Mouse (Mus musculus): ENCODE data around the gene Atpif1. TPM values are rescaled to one million over a fixed set of nuclear protein-coding genes. Genes with fewer than 3 reads are reported as not detected.

Gene Atpif1
- polyA plus RNA-seq, 1 experiment from 2014 or later: 996 TPM

- peak overlapping the region; percentile 70 for H3K4me3 ChIP-seq (ENCODE audit: low read depth, low read length)
- no peaks in the 10 kb centered on the region for H3K27me3 ChIP-seq (replicated peaks; ENCODE audit: control insufficient read depth, insufficient read depth, low read length)
- H3K9ac ChIP-seq (ENCODE audit: low read depth, low read length): peak overlapping the region; percentile 89
- 15% methylated on average over 5 of the region's 5 CpGs for WGBS
- DNase-seq (ENCODE audit: low spot score): peak; percentile 25
- peak overlapping the region; percentile 92 for H3K4me2 ChIP-seq (ENCODE audit: low read depth, low read length)
- peak; percentile 19; the same call in 1 of the 2 replicates for ATAC-seq (ENCODE audit: low read depth)
- H3K4me1 ChIP-seq (ENCODE audit: control insufficient read depth, insufficient read depth, low read length): peaks cover 14% of the 10 kb centered on the region
- peaks cover 24% of the 10 kb centered on the region for H3K36me3 ChIP-seq (ENCODE audit: control insufficient read depth, insufficient read depth, low read length)
- no peaks in the 10 kb centered on the region for H3K9me3 ChIP-seq (ENCODE audit: control insufficient read depth, low read length)
- H3K27ac ChIP-seq (replicated peaks; ENCODE audit: low read depth, low read length): peak overlapping the region; percentile 94
These were observed 963 bp downstream of the Atpif1 start for GRCm38 (mm10) chr4:132532496-132532895.

DNA sequence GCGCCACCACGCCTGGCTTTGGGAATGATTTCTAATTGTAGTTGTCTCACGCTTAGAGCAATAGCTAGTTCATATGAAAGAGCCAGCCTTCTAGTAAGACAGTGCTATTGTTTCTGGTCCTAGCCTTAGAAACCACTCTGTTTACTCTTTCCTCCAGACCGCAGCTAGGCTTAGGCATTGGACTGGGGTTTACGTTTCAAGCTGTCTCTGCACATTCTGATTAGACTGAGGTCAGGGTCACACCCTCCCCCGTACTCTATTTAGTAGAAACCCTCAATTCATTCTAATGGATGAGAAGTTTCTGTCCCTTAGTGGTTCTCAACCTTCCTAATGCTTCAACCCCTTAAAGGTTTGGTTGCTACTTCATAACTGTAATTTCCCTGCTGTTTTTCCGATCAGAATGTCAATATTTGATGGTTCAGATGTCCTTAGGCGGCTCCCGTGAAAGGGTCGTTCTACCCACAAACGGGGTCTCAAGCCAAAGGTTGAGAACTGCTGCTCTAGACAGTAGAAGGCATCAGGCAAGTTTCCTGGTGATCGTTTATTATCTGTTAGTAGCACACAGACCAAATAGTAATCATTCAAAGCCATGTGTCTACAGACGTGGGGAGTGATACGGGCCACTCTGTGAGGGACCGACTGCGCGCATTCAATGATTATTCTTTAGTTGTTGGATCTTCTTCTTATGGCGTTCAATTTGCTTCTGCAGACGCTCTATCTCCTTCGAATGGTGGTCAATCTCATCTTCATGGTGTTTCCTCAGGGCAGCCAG lies 3.2 kb downstream of the Atpif1 start:
- Histone ChIP-seq H3K4me2 (ENCODE audit: low read depth, low read length) (no peak overlapping the region), H3K4me3 (ENCODE audit: low read depth, low read length) (no peak overlapping the region), H3K27me3 (replicated peaks; ENCODE audit: control insufficient read depth, insufficient read depth, low read length) (no peaks in the 10 kb centered on the region), H3K9ac (ENCODE audit: low read depth, low read length) (no peak overlapping the region), H3K4me1 (ENCODE audit: control insufficient read depth, insufficient read depth, low read length) (peaks cover 7% of the 10 kb centered on the region; the same call in 1 of the 2 replicates), H3K36me3 (ENCODE audit: control insufficient read depth, insufficient read depth, low read length) (peaks cover 24% of the 10 kb centered on the region), H3K9me3 (ENCODE audit: control insufficient read depth, low read length) (no peaks in the 10 kb centered on the region), H3K27ac (replicated peaks; ENCODE audit: low read depth, low read length) (no peak overlapping the region)
- ATAC-seq (ENCODE audit: low read depth) (no peak), DNase-seq (ENCODE audit: low spot score) (no peak)
- 94% methylated on average over 20 of the region's 20 CpGs for WGBS

GRCm38 (mm10) chr4:132529344-132529743 lies 4.1 kb downstream of the Atpif1 start:
- DNase-seq (ENCODE audit: low spot score) (no peak), ATAC-seq (ENCODE audit: low read depth) (no peak)
- Histone ChIP-seq H3K4me3 (ENCODE audit: low read depth, low read length) (no peak overlapping the region), H3K4me1 (ENCODE audit: control insufficient read depth, insufficient read depth, low read length) (peaks cover 11% of the 10 kb centered on the region), H3K27me3 (replicated peaks; ENCODE audit: control insufficient read depth, insufficient read depth, low read length) (no peaks in the 10 kb centered on the region), H3K36me3 (ENCODE audit: control insufficient read depth, insufficient read depth, low read length) (peaks cover 24% of the 10 kb centered on the region), H3K27ac (replicated peaks; ENCODE audit: low read depth, low read length) (no peak overlapping the region), H3K9ac (ENCODE audit: low read depth, low read length) (no peak overlapping the region), H3K4me2 (ENCODE audit: low read depth, low read length) (no peak overlapping the region), H3K9me3 (ENCODE audit: control insufficient read depth, low read length) (no peaks in the 10 kb centered on the region)
- WGBS: 83% methylated on average over 4 of the region's 4 CpGs

- WGBS: 86% methylated on average over 8 of the region's 8 CpGs
- H3K4me3 ChIP-seq (ENCODE audit: low read depth, low read length): no peak overlapping the region
- H3K9ac ChIP-seq (ENCODE audit: low read depth, low read length): no peak overlapping the region
- peaks cover 24% of the 10 kb centered on the region for H3K36me3 ChIP-seq (ENCODE audit: control insufficient read depth, insufficient read depth, low read length)
- H3K9me3 ChIP-seq (ENCODE audit: control insufficient read depth, low read length): no peaks in the 10 kb centered on the region
- H3K27me3 ChIP-seq (replicated peaks; ENCODE audit: control insufficient read depth, insufficient read depth, low read length): no peaks in the 10 kb centered on the region
- H3K27ac ChIP-seq (replicated peaks; ENCODE audit: low read depth, low read length): no peak overlapping the region
- ATAC-seq (ENCODE audit: low read depth) (no peak), DNase-seq (ENCODE audit: low spot score) (peak; percentile 23)
- H3K4me2 ChIP-seq (ENCODE audit: low read depth, low read length): no peak overlapping the region
- peaks cover 12% of the 10 kb centered on the region for H3K4me1 ChIP-seq (ENCODE audit: control insufficient read depth, insufficient read depth, low read length)
These were observed 5.4 kb downstream of the Atpif1 start for GRCm38 (mm10) chr4:132527917-132528522.

GRCm38 (mm10) chr4:132526678-132527077 lies 6.8 kb downstream of the Atpif1 start:
- peaks cover 22% of the 10 kb centered on the region for H3K36me3 ChIP-seq (ENCODE audit: control insufficient read depth, insufficient read depth, low read length)
- DNase-seq (ENCODE audit: low spot score): no peak

GRCm38 (mm10) chr4:132524808-132525207 lies 8.7 kb downstream of the Atpif1 start:
- peaks cover 7% of the 10 kb centered on the region for H3K4me1 ChIP-seq (ENCODE audit: control insufficient read depth, insufficient read depth, low read length)
- no peak overlapping the region for H3K4me3 ChIP-seq (ENCODE audit: low read depth, low read length)
- H3K9me3 ChIP-seq (ENCODE audit: control insufficient read depth, low read length): no peaks in the 10 kb centered on the region
- no peaks in the 10 kb centered on the region for H3K27me3 ChIP-seq (replicated peaks; ENCODE audit: control insufficient read depth, insufficient read depth, low read length)
- H3K36me3 ChIP-seq (ENCODE audit: control insufficient read depth, insufficient read depth, low read length): peaks cover 5% of the 10 kb centered on the region
- ATAC-seq (ENCODE audit: low read depth): 0 out of 2 replicates have a peak, but pooled peaks have one; percentile 34
- H3K27ac ChIP-seq (replicated peaks; ENCODE audit: low read depth, low read length): peak overlapping the region; percentile 44
- no peak overlapping the region for H3K4me2 ChIP-seq (ENCODE audit: low read depth, low read length)
- no peak overlapping the region for H3K9ac ChIP-seq (ENCODE audit: low read depth, low read length)
- 50% methylated on average over 6 of the region's 6 CpGs for WGBS
- DNase-seq (ENCODE audit: low spot score): peak; percentile 56

More at GRCm38 (mm10) chr4:132526678-132527077, 6.8 kb downstream of the Atpif1 start:
- Histone ChIP-seq H3K4me3 (ENCODE audit: low read depth, low read length) (no peak overlapping the region), H3K4me2 (ENCODE audit: low read depth, low read length) (no peak overlapping the region), H3K27me3 (replicated peaks; ENCODE audit: control insufficient read depth, insufficient read depth, low read length) (no peaks in the 10 kb centered on the region), H3K9ac (ENCODE audit: low read depth, low read length) (no peak overlapping the region), H3K27ac (replicated peaks; ENCODE audit: low read depth, low read length) (no peak overlapping the region), H3K4me1 (ENCODE audit: control insufficient read depth, insufficient read depth, low read length) (peaks cover 7% of the 10 kb centered on the region), H3K9me3 (ENCODE audit: control insufficient read depth, low read length) (no peaks in the 10 kb centered on the region)
- 45% methylated on average over 2 of the region's 2 CpGs for WGBS
- ATAC-seq (ENCODE audit: low read depth): no peak

DNA sequence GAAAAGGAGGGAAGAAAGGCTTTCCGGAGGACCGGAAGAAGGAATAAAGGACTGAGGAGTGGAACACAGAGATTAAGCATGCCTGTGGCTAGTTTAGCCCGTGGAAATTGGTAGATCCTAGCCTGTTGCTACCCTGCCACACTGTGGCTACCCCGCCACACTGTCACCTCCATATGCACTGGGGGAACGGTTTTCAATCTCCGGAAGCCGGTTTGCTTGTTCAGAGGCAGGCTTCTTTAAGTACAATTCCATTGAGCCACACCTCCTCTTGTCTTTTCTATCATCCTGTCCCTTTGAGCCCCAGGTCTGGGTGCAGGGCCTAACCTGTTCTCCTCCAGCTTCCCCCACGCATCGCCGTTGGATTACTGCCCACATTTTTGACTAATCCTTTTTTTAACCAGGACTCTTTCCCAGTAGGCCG lies 9.1 kb downstream of the Atpif1 start:
- no peak overlapping the region for H3K4me3 ChIP-seq (ENCODE audit: low read depth, low read length)
- 0 out of 2 replicates have a peak overlapping the region, but pooled peaks have one; percentile 14 for H3K9ac ChIP-seq (ENCODE audit: low read depth, low read length)
- H3K9me3 ChIP-seq (ENCODE audit: control insufficient read depth, low read length): no peaks in the 10 kb centered on the region
- peaks cover 7% of the 10 kb centered on the region for H3K4me1 ChIP-seq (ENCODE audit: control insufficient read depth, insufficient read depth, low read length)
- H3K27ac ChIP-seq (replicated peaks; ENCODE audit: low read depth, low read length): peak overlapping the region; percentile 44
- peak; percentile 53; the same call in 1 of the 2 replicates for ATAC-seq (ENCODE audit: low read depth)
- no peaks in the 10 kb centered on the region for H3K27me3 ChIP-seq (replicated peaks; ENCODE audit: control insufficient read depth, insufficient read depth, low read length)
- peaks cover under 1% of the 10 kb centered on the region; the same call in 1 of the 2 replicates for H3K36me3 ChIP-seq (ENCODE audit: control insufficient read depth, insufficient read depth, low read length)
- 0 out of 2 replicates have a peak overlapping the region, but pooled peaks have one; percentile 12 for H3K4me2 ChIP-seq (ENCODE audit: low read depth, low read length)
- DNase-seq (ENCODE audit: low spot score): peak; percentile 40
- 26% methylated on average over 11 of the region's 11 CpGs for WGBS

DNA sequence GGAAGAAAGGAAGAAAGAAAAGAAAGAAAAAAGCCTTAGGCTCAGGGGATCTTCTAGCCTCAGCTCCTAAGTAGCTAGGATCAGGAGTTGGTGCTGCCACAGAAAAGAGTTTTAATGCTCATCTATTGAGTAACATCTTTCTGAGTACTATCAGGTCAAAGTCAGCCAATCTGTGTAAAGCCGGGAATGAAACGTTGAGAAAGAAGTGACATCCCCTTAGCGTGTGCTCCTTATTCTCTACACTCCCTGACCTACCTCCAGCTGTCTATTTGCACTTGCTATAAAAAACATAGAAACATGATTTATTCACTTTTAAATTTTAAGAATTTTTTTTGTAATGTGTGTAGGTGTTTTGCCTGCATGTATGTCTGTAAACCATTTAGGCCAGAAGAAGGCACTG lies 14.3 kb downstream of the Atpif1 start:
- Histone ChIP-seq H3K4me2 (ENCODE audit: low read depth, low read length) (no peak overlapping the region), H3K9me3 (ENCODE audit: control insufficient read depth, low read length) (no peaks in the 10 kb centered on the region), H3K9ac (ENCODE audit: low read depth, low read length) (no peak overlapping the region), H3K4me1 (ENCODE audit: control insufficient read depth, insufficient read depth, low read length) (peaks cover 2% of the 10 kb centered on the region; the same call in 1 of the 2 replicates), H3K27me3 (replicated peaks; ENCODE audit: control insufficient read depth, insufficient read depth, low read length) (no peaks in the 10 kb centered on the region), H3K4me3 (ENCODE audit: low read depth, low read length) (no peak overlapping the region), H3K27ac (replicated peaks; ENCODE audit: low read depth, low read length) (no peak overlapping the region), H3K36me3 (ENCODE audit: control insufficient read depth, insufficient read depth, low read length) (no peaks in the 10 kb centered on the region)
- DNase-seq (ENCODE audit: low spot score) (no peak), ATAC-seq (ENCODE audit: low read depth) (no peak)
- whole genome bisulfite sequencing: 85% methylated on average over 3 of the region's 3 CpGs
